Mouse (Mus musculus) embryo, embryonic 10 days (tissue): ENCODE data around the gene Irf1.

Experiments
- DNase-seq: peaks from one replicate; pipeline ENCODE4 v3.0.0-alpha.2; 2015; ENCODE audit warnings: low spot score

Irf1 gene

DNA sequence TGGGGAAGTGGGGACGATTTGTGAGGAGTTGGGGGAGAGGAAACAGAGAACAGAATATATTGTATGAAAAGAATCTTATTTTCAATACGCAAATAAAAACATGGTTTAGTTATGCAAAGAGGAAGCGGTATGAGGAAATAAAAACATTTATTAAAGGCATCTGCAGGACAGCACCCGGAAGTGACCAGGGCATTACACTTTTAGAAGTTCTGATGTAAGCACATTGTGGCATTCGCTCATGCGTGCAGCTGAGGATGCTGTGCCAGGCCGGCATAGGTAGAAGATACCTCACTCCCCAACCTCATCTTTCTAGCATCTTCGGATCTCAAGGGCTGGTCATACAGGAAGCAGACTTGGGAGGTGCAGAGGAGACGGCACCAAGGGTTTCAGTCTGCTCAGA, 13.5 kb downstream of the Irf1 start:
- DNase-seq = no peak

- no peak for DNase-seq
These were observed 15.6 kb downstream of the Irf1 start for GRCm38 (mm10) chr11:53785311-53785936.

GRCm38 (mm10) chr11:53786058-53787031, 16.5 kb downstream of the Irf1 start:
- DNase-seq = no peak

DNA sequence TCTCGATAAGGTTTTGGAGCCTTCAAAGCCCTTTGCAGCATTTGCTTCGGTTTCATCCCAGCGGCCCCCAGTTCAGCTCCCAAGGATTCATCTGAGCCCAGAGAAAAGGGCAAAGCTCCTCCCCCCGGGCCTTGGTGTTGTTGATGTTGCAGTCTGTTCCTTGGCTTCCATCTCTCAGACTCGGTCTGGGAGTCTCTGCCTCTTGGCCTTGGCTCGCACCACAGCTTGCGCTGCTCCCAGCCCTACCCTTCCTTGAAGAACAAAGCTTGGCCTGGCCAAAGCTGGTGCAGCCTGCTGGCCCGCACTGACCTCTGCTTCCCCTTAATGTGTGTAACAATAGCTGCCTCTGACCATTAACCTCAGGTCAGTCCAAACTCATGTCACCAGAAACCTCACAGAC, 18.4 kb downstream of the Irf1 start:
- peak; percentile 61 for DNase-seq

GRCm38 (mm10) chr11:53789277-53789676, 19.5 kb downstream of the Irf1 start:
- no peak for DNase-seq

DNA sequence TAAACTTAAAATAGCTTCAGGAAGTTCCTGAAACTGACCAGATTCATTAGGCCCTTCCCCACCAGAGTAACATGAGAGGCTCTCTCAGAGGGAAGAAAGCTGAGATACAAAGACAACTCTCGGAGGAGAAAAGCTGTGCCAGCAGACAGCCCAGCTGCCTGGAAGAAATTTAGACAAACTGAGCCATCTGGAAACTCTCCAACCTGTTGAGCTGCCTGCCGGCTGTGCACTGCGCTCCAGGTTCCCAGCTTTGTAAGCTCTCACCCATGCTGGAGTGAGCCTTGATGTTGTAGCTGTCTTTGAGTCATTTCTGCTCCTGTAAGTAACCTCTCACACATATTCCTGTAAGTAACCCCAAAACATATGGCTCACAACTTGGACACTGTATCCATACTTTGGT, 23.2 kb downstream of the Irf1 start:
- DNase-seq = no peak

DNA sequence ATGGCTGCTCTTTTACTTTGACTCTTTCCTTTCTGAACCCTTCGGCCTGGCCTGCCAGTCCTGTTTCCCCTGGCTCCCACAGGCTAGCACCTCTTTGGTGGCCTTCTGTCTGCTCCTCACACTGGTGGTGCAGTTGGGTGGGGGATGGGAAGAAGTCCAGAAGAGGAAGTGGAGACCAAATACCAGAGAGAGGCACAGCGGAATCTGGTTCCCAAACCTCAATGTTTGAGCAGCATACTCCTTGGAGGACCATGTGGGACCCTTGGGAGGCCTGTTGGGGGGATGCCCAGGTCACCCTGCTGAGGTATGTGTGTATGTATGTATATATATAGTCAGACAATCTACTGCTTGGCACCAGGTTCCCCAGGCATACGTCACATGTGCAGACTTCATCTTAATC, 24.2 kb downstream of the Irf1 start:
- DNase-seq = no peak

- peak; percentile 45 for DNase-seq
These were observed 25.1 kb downstream of the Irf1 start for GRCm38 (mm10) chr11:53794671-53795557.

DNA sequence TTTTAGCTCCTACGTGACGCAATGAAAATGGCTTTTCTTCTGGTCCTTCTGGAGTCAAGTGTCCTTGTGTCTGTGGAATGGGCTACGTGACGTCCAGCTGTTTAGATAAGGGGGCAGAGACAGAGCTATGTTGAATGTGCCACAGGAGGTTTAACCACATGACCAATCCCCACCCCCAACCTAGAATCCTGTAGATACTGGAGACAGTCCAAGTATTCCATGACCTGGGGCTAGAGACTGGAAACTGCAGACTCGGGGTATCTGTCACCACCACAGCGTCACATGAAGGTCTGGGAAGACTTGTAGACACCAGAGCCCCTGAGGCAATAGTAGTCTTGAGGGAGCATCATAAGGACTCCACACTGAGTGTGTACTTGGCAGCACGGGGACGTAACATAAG, 26.0 kb downstream of the Irf1 start:
- DNase-seq = no peak

DNA sequence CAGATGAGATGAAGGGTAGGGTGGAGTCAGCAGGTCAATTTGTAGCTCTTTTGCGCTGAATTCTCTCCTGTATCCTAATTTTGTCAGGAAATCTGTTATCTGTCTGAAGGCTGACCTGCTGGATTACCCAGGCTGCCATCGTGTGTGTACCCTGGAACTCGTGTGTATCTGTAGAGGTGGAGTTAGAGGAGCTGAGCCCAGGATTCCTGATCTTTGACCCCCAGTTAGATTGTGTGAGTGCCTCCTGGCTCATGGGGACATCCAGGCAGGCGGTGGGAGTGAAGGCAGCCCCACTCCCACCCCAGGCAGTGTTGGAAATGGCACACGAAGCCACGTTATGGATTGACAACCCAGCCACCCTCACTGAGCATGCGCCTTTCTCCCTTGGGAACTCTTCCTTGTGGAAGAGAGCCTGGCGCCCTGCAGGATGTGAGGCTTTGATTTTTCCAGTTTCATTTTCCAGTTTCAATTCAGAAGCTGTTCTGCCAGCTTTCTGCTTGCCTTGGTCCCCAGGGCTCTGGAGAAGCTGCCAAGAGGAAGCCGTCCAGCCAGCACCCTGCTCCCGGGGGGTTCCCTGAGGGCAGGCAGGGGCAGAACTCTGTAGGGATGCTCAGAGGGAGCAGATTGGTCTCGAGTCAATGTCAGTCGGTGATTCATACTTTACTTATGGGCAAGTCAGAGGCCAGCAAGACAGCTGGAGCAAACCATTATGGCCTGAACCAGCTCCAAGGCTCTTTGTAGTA, 26.8 kb downstream of the Irf1 start:
- DNase-seq = no peak

DNA sequence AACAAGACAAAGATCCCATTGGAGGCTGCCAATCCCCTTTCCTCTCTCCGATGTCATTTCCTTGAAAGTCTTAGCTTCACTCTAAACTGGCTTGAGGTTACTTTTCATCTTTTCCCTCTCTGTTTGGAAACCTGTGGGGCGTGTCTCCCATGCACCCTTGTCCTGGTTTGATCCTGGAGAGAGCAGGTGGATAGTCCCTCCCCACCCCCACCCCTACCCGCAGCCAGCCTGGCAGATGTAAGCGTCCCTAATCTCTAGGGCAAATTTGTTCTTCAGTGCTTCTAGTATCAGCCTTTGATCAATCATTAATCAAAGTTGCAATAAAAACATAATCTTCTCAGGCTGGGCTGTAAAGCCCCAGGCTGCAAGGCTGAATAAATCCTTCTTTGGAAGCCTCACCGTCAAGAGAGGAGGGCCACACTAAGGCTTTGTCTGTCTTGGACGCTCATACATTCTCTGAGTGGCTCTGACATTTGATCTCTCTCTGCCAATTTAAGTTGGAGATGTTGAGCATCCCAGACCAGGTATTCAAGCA, 27.6 kb downstream of the Irf1 start:
- no peak for DNase-seq

- no peak for DNase-seq
These were observed 28.4 kb downstream of the Irf1 start for GRCm38 (mm10) chr11:53798041-53798711.

- no peak for DNase-seq
These were observed 30.2 kb downstream of the Irf1 start for GRCm38 (mm10) chr11:53800036-53800435.

- DNase-seq = no peak
These were observed 31.2 kb downstream of the Irf1 start for GRCm38 (mm10) chr11:53800975-53801374.

DNA sequence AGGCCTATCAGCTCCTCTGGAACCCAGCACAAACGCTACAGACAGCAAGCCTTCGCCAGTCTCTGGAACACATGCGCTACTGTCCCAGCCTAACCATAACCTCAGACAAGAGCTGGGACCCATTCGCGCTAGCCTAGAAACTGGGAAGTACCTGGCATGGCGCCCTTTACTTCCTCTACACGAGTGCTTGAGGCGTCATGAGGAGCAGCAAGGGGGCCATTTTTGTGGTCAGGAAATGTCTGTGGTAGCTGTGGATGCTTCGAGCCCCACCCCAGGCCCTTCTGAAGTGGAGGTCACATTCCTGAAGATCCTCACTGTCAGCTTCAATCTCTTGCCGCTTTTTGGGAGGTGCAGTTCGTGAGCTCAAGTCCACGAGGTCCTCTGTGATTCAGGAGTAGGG, 33.3 kb downstream of the Irf1 start:
- no peak for DNase-seq

DNA sequence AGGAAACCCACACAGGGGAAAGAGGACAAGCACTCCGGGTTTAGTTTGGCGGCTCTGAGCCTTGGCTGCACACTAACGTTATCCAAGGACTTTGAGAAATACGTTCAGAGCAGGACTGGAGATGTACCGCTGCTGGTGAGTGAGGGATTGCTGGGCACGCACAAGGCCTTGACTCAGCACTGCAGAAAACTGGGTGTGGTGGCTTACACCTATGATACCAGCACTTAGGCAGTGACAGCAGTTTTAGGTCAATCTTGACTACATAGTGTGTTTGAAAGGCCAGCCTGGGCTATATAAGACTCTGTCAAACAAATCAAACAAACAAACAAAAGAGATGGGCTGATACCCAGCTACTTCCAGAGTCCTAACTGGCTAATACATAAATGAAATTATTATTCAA, 33.7 kb downstream of the Irf1 start:
- DNase-seq = no peak

DNA sequence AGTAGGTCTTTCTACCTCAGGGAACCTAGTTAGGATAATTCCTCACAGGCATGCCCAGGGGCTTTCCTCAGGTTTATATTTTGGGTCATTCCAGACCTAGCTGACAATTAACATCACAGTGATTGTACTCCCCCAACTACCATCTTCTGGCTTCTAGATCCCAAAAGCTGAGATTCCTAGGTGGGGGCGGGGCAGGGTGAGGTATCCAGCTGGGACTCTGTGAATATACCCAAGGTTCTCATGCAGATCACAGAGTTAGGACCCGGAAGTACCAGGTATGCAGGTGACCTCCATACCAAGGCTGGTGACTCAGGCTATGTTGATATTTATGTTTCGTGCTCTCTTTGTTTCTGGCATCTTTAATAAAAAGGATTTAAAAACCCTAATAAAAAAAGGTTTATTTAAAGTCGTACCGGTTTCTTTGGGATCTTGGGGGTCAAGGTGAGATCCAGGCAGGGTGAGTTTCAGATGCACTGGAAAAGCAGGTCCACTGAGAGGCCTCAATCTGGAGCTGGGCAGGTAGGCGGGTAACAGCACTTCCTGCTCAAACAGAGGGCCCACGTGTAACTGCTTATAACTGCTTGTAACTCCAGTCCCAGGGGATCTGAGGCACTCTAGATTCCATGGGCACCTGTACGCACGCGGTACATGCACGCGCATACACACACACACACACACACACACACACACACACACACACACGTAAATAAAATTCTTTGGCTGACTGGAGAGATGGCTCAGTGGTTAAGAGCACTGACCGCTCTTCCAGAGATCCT, 34.9 kb downstream of the Irf1 start:
- no peak for DNase-seq

DNA sequence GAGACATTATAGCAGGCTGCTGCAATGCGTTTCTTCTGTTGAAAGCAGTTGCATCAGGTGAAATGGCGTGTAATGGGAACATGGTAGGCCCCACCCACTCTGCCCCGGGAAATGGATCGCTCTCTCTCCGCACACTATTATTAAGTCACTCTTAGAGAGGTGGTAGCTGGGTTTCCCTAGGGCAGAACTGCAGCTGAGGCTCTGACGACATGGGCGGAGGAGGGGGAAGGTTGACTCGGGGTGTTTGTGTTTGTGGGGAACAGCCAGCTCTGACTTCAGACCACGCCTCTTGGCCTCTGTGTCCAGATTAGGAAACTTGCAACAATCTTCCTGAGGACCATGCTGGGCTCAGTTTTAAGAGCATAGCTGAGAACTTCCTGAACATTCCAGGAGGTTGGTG, 36.0 kb downstream of the Irf1 start:
- DNase-seq = no peak

- DNase-seq = no peak
These were observed 39.5 kb downstream of the Irf1 start for GRCm38 (mm10) chr11:53809354-53809753.

DNA sequence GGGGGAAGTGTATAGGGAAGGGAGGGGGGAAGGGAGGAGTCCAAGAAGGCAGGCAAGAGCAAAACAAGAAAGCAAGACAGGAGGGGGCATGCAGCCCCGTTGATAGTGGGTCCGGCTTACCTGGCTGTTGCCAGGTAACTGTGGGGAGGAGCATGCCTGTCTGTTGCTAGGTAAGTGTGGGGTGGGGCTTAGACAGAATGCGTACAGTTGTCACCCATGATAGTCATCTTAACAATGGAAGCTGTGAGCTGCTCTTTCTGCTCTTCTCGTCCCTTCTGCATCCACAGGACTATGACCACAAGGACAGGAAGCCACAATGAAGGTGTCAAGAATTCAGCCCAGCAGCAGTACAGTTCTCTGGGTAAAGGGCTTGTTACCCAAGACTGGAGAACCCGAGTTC, 40.3 kb downstream of the Irf1 start:
- DNase-seq = no peak
